Mouse (Mus musculus) neural tube, embryonic 11.5 days (tissue): ENCODE results near the gene Rbm3. TPM values are rescaled to one million over a fixed set of nuclear protein-coding genes. Genes with fewer than 3 reads are reported as not detected.
A peak's percentile ranks its signal among the peaks of the same experiment; 100 is the strongest.

Source experiments
- ATAC-seq: fragments of 200-750 bp; cut with Nextera tagmentation; 2 replicates; pipeline ENCODE4 v1.8.0; 2017; ENCODE audit warnings: moderate number of reproducible peaks, mild to moderate bottlenecking, moderate TSS enrichment, moderate library complexity; ENCODE audit not compliant: insufficient read depth, low FRiP score, low TSS enrichment
- DNase-seq: peaks from one replicate; pipeline ENCODE4 v3.0.0-alpha.2; 2015; ENCODE audit warnings: low spot score
- H3K27ac ChIP-seq: fragments of 300-500 bp; sonication (generic); 2 replicates; pipeline ENCODE4 v1.5.1; 2014; ENCODE audit warnings: low read depth, mild to moderate bottlenecking, low read length
- H3K27me3 ChIP-seq: fragments of 300-500 bp; sonication (generic); 2 replicates; pipeline ENCODE4 v1.6.1; 2014; ENCODE audit warnings: mild to moderate bottlenecking, low read length, mixed read lengths; ENCODE audit not compliant: control insufficient read depth, insufficient read depth
- H3K36me3 ChIP-seq: fragments of 300-500 bp; sonication (generic); 2 replicates; pipeline ENCODE4 v1.6.1; 2014; ENCODE audit warnings: mild to moderate bottlenecking, low read length, moderate library complexity, mixed read lengths; ENCODE audit not compliant: control insufficient read depth, insufficient read depth
- H3K4me1 ChIP-seq: fragments of 300-500 bp; sonication (generic); 2 replicates; pipeline ENCODE4 v1.6.1; 2014; ENCODE audit warnings: low read length, mixed read lengths; ENCODE audit not compliant: control insufficient read depth, insufficient read depth
- H3K4me2 ChIP-seq: fragments of 300-500 bp; sonication (generic); 2 replicates; pipeline ENCODE4 v1.6.1; 2014; ENCODE audit warnings: low read depth, mild to moderate bottlenecking, moderate library complexity
- H3K4me3 ChIP-seq: fragments of 300-500 bp; sonication (generic); 2 replicates; pipeline ENCODE4 v1.5.1; 2014; ENCODE audit warnings: low read depth, low read length
- H3K9ac ChIP-seq: fragments of 300-500 bp; sonication (generic); 2 replicates; pipeline ENCODE4 v1.6.1; 2014; ENCODE audit warnings: mild to moderate bottlenecking, low read length
- H3K9me3 ChIP-seq: fragments of 300-500 bp; sonication (generic); 2 replicates; pipeline ENCODE4 v1.6.1; 2016; ENCODE audit warnings: low read length; ENCODE audit not compliant: control insufficient read depth
- WGBS: fragments of 180-500 bp; shearing (Covaris S2); extraction: QIAGEN DNeasy Blood & Tissue Kit; methylation state at CpG from one replicate; pipeline ENCODE4 v1.1.7; 2014; 5-methylcytosine and 5-hydroxymethylcytosine counted together
- polyA plus RNA-seq: library from polyadenylated mRNA; unstranded; fragments of >200 nt; fragmentation: Nextera tagmentation; extraction: Ambion mirVana; gene quantifications from 2 replicates; pipeline ENCODE4 v1.2.1, GENCODE M21; 2014

Rbm3 gene
- polyA plus RNA-seq, 1 experiment from 2014 or later = 400 TPM

GRCm38 (mm10) chrX:8175504-8176385 is 30.1 kb upstream of the Rbm3 start, which contains the start of gene Tbc1d25:
Tbc1d25 (minus strand) TSS chrX:8176181.
- Histone ChIP-seq H3K9me3 (no peaks in the 10 kb centered on the region), H3K4me3 (peak within 1 kb of the TSS; percentile 54), H3K9ac (peak within 1 kb of the TSS; percentile 53), H3K4me2 (peak within 1 kb of the TSS; percentile 51), H3K27me3 (no peaks in the 10 kb centered on the region), H3K4me1 (no peaks in the 10 kb centered on the region), H3K36me3 (no peaks in the 10 kb centered on the region), H3K27ac (no peak within 1 kb of the TSS)
- WGBS = 13% methylated on average over 56 of the region's 56 CpGs
- DNase-seq (peak; percentile 81), ATAC-seq (peak; percentile 82)

- Histone ChIP-seq H3K4me2 (peak overlapping the region; percentile 51), H3K9ac (peak overlapping the region; percentile 53), H3K27me3 (no peaks in the 10 kb centered on the region), H3K4me3 (peak overlapping the region; percentile 54), H3K36me3 (no peaks in the 10 kb centered on the region), H3K9me3 (no peaks in the 10 kb centered on the region), H3K27ac (no peak overlapping the region), H3K4me1 (no peaks in the 10 kb centered on the region)
- no peak for ATAC-seq
- DNase-seq = no peak
- WGBS = 16% methylated on average over 4 of the region's 4 CpGs
Observed at GRCm38 (mm10) chrX:8175169-8175503, 29.5 kb upstream of the Rbm3 start.

- no peaks in the 10 kb centered on the region for H3K27me3 ChIP-seq
- no peaks in the 10 kb centered on the region for H3K36me3 ChIP-seq
- H3K4me3 ChIP-seq = no peak overlapping the region
- ATAC-seq (no peak), DNase-seq (no peak)
- WGBS = 88% methylated on average over 10 of the region's 10 CpGs
- no peaks in the 10 kb centered on the region for H3K4me1 ChIP-seq
- no peak overlapping the region for H3K27ac ChIP-seq
- no peak overlapping the region for H3K4me2 ChIP-seq
- no peaks in the 10 kb centered on the region for H3K9me3 ChIP-seq
- H3K9ac ChIP-seq = no peak overlapping the region
Observed at GRCm38 (mm10) chrX:8167716-8168647, 22.3 kb upstream of the Rbm3 start.

GRCm38 (mm10) chrX:8164471-8164870 is 18.8 kb upstream of the Rbm3 start:
- Histone ChIP-seq H3K4me1 (no peaks in the 10 kb centered on the region), H3K9ac (no peak overlapping the region), H3K9me3 (no peaks in the 10 kb centered on the region), H3K4me3 (no peak overlapping the region), H3K36me3 (no peaks in the 10 kb centered on the region), H3K27ac (no peak overlapping the region), H3K4me2 (no peak overlapping the region), H3K27me3 (no peaks in the 10 kb centered on the region)
- ATAC-seq (no peak), DNase-seq (no peak)
- WGBS = 95% methylated on average over 4 of the region's 4 CpGs

GRCm38 (mm10) chrX:8163076-8163475 is 17.4 kb upstream of the Rbm3 start:
- ATAC-seq = no peak
- no peaks in the 10 kb centered on the region for H3K27me3 ChIP-seq
- no peak for DNase-seq
- H3K9ac ChIP-seq = no peak overlapping the region
- no peak overlapping the region for H3K4me2 ChIP-seq
- no peak overlapping the region for H3K27ac ChIP-seq
- 88% methylated on average over 5 of the region's 5 CpGs for WGBS
- no peaks in the 10 kb centered on the region for H3K4me1 ChIP-seq
- H3K9me3 ChIP-seq = no peaks in the 10 kb centered on the region
- no peaks in the 10 kb centered on the region for H3K36me3 ChIP-seq
- H3K4me3 ChIP-seq = no peak overlapping the region

GRCm38 (mm10) chrX:8143750-8144149 is 1.9 kb downstream of the Rbm3 start:
- peak overlapping the region; percentile 58 for H3K4me3 ChIP-seq
- ATAC-seq = no peak
- peaks cover 6% of the 10 kb centered on the region; the same call in 1 of the 2 replicates for H3K36me3 ChIP-seq

GRCm38 (mm10) chrX:8142948-8143347 is 2.7 kb downstream of the Rbm3 start:
- no peaks in the 10 kb centered on the region for H3K9me3 ChIP-seq
- WGBS = 94% methylated on average over 7 of the region's 7 CpGs
- no peak overlapping the region for H3K9ac ChIP-seq
- H3K4me3 ChIP-seq = no peak overlapping the region
- H3K36me3 ChIP-seq = peaks cover 6% of the 10 kb centered on the region; the same call in 1 of the 2 replicates
- no peak overlapping the region for H3K27ac ChIP-seq
- peaks cover 6% of the 10 kb centered on the region for H3K4me1 ChIP-seq
- DNase-seq (no peak), ATAC-seq (no peak)
- H3K4me2 ChIP-seq = no peak overlapping the region
- no peaks in the 10 kb centered on the region for H3K27me3 ChIP-seq

More at GRCm38 (mm10) chrX:8143750-8144149, 1.9 kb downstream of the Rbm3 start:
- no peaks in the 10 kb centered on the region for H3K27me3 ChIP-seq
- H3K4me1 ChIP-seq = peaks cover 6% of the 10 kb centered on the region
- H3K9me3 ChIP-seq = no peaks in the 10 kb centered on the region
- H3K9ac ChIP-seq = peak overlapping the region; percentile 87
- H3K4me2 ChIP-seq = peak overlapping the region; percentile 69
- no peak overlapping the region for H3K27ac ChIP-seq
- 74% methylated on average over 7 of the region's 7 CpGs for WGBS
- DNase-seq = no peak

- H3K27ac ChIP-seq = no peak overlapping the region
- WGBS = 75% methylated on average over 3 of the region's 3 CpGs
- ATAC-seq (no peak), DNase-seq (no peak)
- no peak overlapping the region for H3K9ac ChIP-seq
- H3K9me3 ChIP-seq = no peaks in the 10 kb centered on the region
- no peak overlapping the region for H3K4me3 ChIP-seq
- H3K4me2 ChIP-seq = no peak overlapping the region
- H3K4me1 ChIP-seq = peaks cover 6% of the 10 kb centered on the region
- H3K27me3 ChIP-seq = no peaks in the 10 kb centered on the region
- H3K36me3 ChIP-seq = peaks cover 8% of the 10 kb centered on the region; the same call in 1 of the 2 replicates
Observed at GRCm38 (mm10) chrX:8141058-8141457, 4.6 kb downstream of the Rbm3 start.
